Mouse (Mus musculus) midbrain, postnatal 0 days (tissue): ENCODE results near the gene Eif2ak3. TPM values are rescaled to one million over a fixed set of nuclear protein-coding genes. Genes with fewer than 3 reads are reported as not detected.
"Not testable (repeated sequence)": the region's sequence is repeated elsewhere in the genome, so short reads cannot be mapped to it uniquely, and the experiment has no call there.

Experiments
- ATAC-seq: fragments of 200-750 bp; cut with Nextera tagmentation; 2 replicates; pipeline ENCODE4 v1.8.0; 2017; ENCODE audit warnings: moderate number of reproducible peaks, mild to moderate bottlenecking, moderate TSS enrichment, moderate library complexity; ENCODE audit not compliant: low FRiP score
- DNase-seq: peaks from one replicate; pipeline ENCODE4 v3.0.0-alpha.2; 2015; ENCODE audit warnings: low spot score
- H3K27ac ChIP-seq: fragments of 300-500 bp; sonication (generic); 2 replicates; pipeline ENCODE4 v1.5.1; 2014; ENCODE audit warnings: low read depth, mild to moderate bottlenecking, low read length, mixed read lengths
- H3K27me3 ChIP-seq: fragments of 300-500 bp; sonication (generic); 2 replicates; pipeline ENCODE4 v1.6.1; 2014; ENCODE audit warnings: low read length, control low read depth, mixed read lengths; ENCODE audit not compliant: insufficient read depth
- H3K36me3 ChIP-seq: fragments of 300-500 bp; sonication (generic); 2 replicates; pipeline ENCODE4 v1.6.1; 2014; ENCODE audit warnings: low read length, control low read depth, mixed read lengths; ENCODE audit not compliant: insufficient read depth
- H3K4me1 ChIP-seq: fragments of 300-500 bp; sonication (generic); 2 replicates; pipeline ENCODE4 v1.6.1; 2014; ENCODE audit warnings: mild to moderate bottlenecking, control low read depth, antibody characterized with exemption, low read length, mixed read lengths; ENCODE audit not compliant: insufficient read depth
- H3K4me2 ChIP-seq: fragments of 300-500 bp; sonication (generic); 2 replicates; pipeline ENCODE4 v1.6.1; 2014; ENCODE audit warnings: low read depth, mild to moderate bottlenecking, low read length, mixed read lengths; ENCODE audit not compliant: poor library complexity, severe bottlenecking
- H3K4me3 ChIP-seq: fragments of 300-500 bp; sonication (generic); 2 replicates; pipeline ENCODE4 v1.5.1; 2014; ENCODE audit warnings: low read depth, mild to moderate bottlenecking, low read length, moderate library complexity
- H3K9ac ChIP-seq: fragments of 300-500 bp; sonication (generic); replicated peaks from 2 replicates; pipeline ENCODE4 v1.6.1; 2014; ENCODE audit warnings: mild to moderate bottlenecking, low read length, moderate library complexity, mixed read lengths; ENCODE audit not compliant: poor library complexity, severe bottlenecking
- H3K9me3 ChIP-seq: fragments of 300-500 bp; sonication (generic); 2 replicates; pipeline ENCODE4 v1.6.1; 2016; ENCODE audit warnings: low read length, control low read depth
- CTCF ChIP-seq: IDR thresholded peaks from 2 replicates; pipeline ENCODE4 v1.5.1; 2016; ENCODE audit warnings: antibody characterized with exemption, mild to moderate bottlenecking
- WGBS: fragments of 180-500 bp; shearing (Covaris S2); extraction: QIAGEN DNeasy Blood & Tissue Kit; methylation state at CpG from one replicate; pipeline ENCODE4 v1.1.7; 2014; 5-methylcytosine and 5-hydroxymethylcytosine counted together
- polyA plus RNA-seq: library from polyadenylated mRNA; unstranded; fragments of >200 nt; fragmentation: Nextera tagmentation; extraction: Ambion mirVana; gene quantifications from 2 replicates; pipeline ENCODE4 v1.2.1, GENCODE M21; 2015
- total RNA-seq: library from RNA; depleted of rRNA; stranded (reverse); fragments of >200 nt; gene quantifications from 2 replicates; pipeline ENCODE4 v1.2.3, GENCODE M21; 2014

Eif2ak3 gene
- total and polyA plus RNA-seq, 2 experiments from 2014 or later = 7.7 to 19.3 TPM

DNA sequence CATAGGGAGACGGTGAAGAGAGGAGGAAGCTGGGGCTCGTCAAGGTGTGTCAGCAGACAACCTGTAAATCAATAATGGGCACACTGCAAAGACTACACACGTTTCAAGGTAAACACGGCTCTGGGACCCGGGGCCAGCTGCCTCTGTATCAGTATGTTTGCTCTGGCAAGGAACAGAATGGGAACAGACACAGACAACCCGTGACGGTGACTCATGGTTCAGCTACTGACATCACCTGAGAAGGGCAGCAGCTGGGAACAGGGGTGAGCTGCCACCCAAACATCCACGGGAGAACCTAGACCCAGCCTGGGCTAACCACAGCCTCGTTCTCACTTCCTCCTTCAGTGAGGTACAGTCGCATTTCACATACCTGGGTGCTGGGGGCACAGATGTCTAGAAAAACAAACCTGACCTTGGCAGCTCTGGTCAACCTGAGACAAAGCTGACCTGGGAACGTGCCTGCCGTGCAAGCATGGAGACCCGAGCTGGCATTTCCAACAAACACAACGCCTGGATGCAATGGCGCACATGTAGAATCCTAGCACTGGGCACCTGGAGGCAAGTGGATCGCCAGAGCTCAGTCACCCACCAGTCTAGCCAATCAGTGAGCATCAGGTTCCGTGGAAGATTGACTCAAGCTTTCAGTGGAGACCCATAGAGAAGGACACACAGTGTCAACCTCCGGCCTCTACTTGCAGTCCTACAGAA lies 30.2 kb upstream of the Eif2ak3 start:
- Histone ChIP-seq H3K9me3 (no peaks in the 10 kb centered on the region), H3K9ac (no peak overlapping the region), H3K27ac (no peak overlapping the region), H3K4me2 (no peak overlapping the region), H3K4me3 (no peak overlapping the region), H3K27me3 (no peaks in the 10 kb centered on the region), H3K4me1 (no peaks in the 10 kb centered on the region), H3K36me3 (no peaks in the 10 kb centered on the region)
- DNase-seq (no peak), ATAC-seq (no peak)
- WGBS = 89% methylated on average over 18 of the region's 18 CpGs
- no peak for TF ChIP-seq CTCF

DNA sequence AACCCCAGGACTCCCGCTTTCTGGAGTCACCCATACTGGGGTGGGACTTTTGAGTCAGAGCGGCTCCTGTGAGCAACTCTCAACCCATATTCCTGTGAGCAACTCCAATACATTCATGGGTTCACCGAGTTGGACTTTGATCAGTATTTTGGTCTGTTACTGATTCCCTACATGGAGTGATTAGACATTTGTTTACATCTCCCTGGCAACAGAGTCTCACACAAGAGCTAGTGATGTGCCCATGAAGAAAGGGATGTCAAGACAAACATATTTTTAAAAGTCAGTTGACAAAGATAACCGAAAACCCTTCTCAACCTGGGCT lies 29.7 kb upstream of the Eif2ak3 start:
- DNase-seq (no peak), ATAC-seq (no peak)
- H3K9ac ChIP-seq = no peak overlapping the region
- H3K4me1 ChIP-seq = no peaks in the 10 kb centered on the region
- TF ChIP-seq CTCF = no peak
- no peak overlapping the region for H3K4me2 ChIP-seq
- no peaks in the 10 kb centered on the region for H3K27me3 ChIP-seq
- 78% methylated on average over 4 of the region's 4 CpGs for WGBS
- H3K9me3 ChIP-seq = no peaks in the 10 kb centered on the region
- H3K36me3 ChIP-seq = no peaks in the 10 kb centered on the region
- no peak overlapping the region for H3K27ac ChIP-seq
- no peak overlapping the region for H3K4me3 ChIP-seq

DNA sequence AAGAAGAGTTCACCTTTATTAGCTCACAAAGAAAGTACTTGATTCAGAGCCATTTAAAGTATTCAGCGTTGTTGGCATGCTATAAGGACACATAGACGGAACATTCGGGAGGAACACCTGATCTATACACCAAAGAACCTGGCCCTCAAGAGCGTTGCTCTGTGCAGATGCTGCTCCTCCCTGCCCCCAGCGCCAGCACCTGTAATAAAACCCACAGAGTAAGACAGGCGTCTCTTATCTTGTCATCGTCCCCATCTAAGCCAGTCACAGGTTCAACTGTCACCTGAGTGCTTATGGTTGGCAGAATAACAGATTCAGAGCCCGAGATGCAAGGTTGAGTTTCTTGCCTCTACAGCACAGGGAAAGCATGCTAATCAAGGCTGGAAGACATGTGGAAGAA lies 28.8 kb upstream of the Eif2ak3 start:
- Histone ChIP-seq H3K9ac (no peak overlapping the region), H3K4me3 (no peak overlapping the region), H3K9me3 (no peaks in the 10 kb centered on the region), H3K27ac (no peak overlapping the region), H3K4me1 (no peaks in the 10 kb centered on the region), H3K4me2 (no peak overlapping the region), H3K27me3 (no peaks in the 10 kb centered on the region), H3K36me3 (no peaks in the 10 kb centered on the region)
- 85% methylated on average over 8 of the region's 8 CpGs for WGBS
- ATAC-seq (no peak), DNase-seq (no peak)
- TF ChIP-seq CTCF = no peak

DNA sequence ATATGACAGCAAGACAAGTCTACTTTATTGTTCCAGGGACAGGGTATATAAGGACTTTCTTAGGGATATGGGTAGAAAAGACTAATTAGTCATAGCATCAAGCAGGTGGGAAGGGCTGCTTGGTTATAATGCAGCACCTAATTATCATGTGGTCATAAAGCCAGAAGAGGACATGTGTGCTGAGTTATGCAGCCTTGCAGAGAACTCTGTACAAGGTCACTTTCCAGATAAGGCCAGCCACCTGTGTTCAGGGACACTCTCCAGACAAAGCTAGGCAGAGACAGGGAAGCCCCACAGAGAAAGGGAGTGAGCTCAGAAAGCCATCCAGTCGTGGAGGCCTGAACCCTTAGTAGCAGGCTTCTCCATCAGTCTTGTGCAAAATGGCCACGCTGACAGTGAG lies 22.7 kb upstream of the Eif2ak3 start:
- Histone ChIP-seq H3K4me3 (no peak overlapping the region), H3K9me3 (no peaks in the 10 kb centered on the region), H3K27me3 (no peaks in the 10 kb centered on the region), H3K27ac (no peak overlapping the region), H3K4me1 (peaks cover 3% of the 10 kb centered on the region; the same call in 1 of the 2 replicates), H3K36me3 (no peaks in the 10 kb centered on the region), H3K4me2 (no peak overlapping the region), H3K9ac (no peak overlapping the region)
- WGBS = 78% methylated on average over 2 of the region's 2 CpGs
- no peak for DNase-seq
- TF ChIP-seq CTCF = no peak
- ATAC-seq = no peak

DNA sequence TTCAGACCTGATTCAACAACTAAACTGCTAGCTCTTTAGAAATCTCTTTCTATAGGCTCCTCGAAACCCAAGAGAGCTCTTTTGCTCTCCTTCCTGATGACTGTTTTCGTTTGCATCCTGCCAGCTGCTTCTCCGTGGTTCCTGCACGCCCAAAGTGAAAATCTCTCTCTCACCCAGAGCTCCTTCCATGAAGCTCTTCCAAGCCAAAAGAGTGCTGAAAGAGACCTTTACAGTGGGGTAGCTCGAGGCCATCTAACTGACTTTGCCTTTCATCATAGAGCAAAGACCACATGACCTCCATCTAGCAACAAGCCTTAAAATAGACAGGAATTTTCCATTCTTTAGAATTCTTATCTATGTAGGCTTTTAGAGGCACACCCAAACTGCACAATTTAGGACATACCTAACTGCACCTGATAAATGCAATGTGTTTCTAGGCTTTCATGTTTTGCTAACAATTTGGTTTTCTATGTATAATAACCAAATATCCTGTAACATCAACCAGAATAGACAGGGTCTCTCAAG lies 21.9 kb upstream of the Eif2ak3 start:
- DNase-seq (no peak), ATAC-seq (no peak)
- Histone ChIP-seq H3K4me2 (no peak overlapping the region), H3K9me3 (no peaks in the 10 kb centered on the region), H3K36me3 (no peaks in the 10 kb centered on the region), H3K4me1 (peaks cover 3% of the 10 kb centered on the region; the same call in 1 of the 2 replicates), H3K27me3 (no peaks in the 10 kb centered on the region), H3K27ac (no peak overlapping the region), H3K4me3 (no peak overlapping the region), H3K9ac (no peak overlapping the region)
- 69% methylated on average over 5 of the region's 5 CpGs for WGBS
- no peak for TF ChIP-seq CTCF

DNA sequence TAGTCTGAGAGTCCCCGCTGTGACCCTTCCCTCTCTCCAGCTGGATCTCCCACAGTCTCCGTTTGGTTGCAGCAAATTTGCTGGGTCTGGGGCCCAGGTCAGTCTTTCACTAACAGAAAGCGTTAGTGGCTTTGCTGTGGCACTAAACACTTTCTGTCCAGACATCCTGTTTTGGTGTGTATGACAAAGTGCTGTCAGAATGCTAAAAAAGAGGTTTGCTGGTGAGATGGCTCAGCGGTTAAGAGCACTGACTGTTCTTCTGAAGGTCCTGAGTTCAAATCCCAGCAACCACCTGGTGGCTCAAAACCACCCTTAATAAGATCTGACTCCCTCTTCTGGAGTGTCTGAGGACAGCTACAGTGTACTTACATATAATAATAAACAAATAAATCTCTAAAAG lies 21.0 kb upstream of the Eif2ak3 start:
- WGBS = 71% methylated on average over 4 of the region's 4 CpGs
- not testable (repeated sequence) for H3K27ac ChIP-seq, H3K4me2 ChIP-seq, ATAC-seq, H3K4me3 ChIP-seq, DNase-seq, H3K27me3 ChIP-seq, H3K36me3 ChIP-seq, H3K9me3 ChIP-seq, H3K9ac ChIP-seq, H3K4me1 ChIP-seq
